Mouse (Mus musculus): ENCODE data around the gene Sp8.

GRCm38 (mm10) chr12:118840301-118840700 is 5.8 kb upstream of the Sp8 start:
- TF ChIP-seq CTCF (IDR thresholded peaks at IDR 0.05; ENCODE audit: low read depth) (no peak), EP300 (IDR thresholded peaks at IDR 0.05; ENCODE audit: low read depth) (no peak)
